8 mouse cellular contexts compared by ENCODE assay signal in the genomic region with DNA sequence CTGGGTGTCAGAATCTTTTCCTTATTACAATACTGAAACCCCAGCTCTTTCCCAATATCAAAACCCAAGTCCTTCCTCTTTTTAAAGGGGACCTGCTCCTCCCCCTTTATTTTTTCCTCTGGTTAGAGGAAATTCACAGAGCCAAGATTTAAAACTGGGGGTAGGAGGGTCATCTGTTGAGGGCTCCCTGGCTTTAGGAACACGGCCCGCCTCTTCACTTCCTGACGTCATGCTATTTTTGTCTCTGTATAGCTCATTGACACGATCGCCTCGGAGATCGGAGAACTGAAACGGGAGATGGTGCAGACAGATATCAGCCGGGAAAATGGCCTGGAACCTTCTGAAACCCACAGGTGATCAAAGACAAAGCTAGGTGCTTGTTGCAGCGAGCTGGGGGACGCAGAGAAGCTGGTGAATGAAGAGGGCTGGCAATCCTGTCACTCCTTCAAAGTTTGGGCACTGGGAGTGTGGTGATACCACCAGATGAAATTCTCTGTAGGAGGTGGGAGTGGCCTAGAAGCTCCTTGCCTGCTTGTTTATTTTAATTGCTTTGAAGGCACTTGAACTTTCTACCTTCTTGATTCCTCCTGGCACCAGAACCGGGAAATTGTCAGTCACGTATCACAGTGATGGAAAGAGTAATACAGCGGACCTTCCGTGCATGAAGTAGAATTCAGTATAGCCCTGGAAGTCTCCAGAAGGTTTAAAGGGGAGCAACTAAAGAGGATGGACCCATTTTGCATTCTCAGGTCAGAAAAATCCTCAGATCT.
DNase-seq lines count a peak whose midpoint lies in the region; ATAC-seq lines count a peak whose summit lies in the region.

No protein-coding gene starts in this region.

- no peaks in the 10 kb centered on the region for H3K9me3 ChIP-seq in heart, embryonic 10.5 days

- peak; percentile 13 to 32 for DNase-seq in left cerebral cortex, adult 9 months (ENCODE audit: low spot score in 2 of 2)
- DNase-seq in left cerebral cortex, postnatal 4 days, result no peak
- no peak for DNase-seq in heart, embryonic 10.5 days (ENCODE audit: low spot score)
- DNase-seq in kidney, postnatal 36 days, result peak; percentile 54 to 76
- no peak for DNase-seq in cerebellum, adult 18-20 months
- no peak for DNase-seq in testis, postnatal 10 days (ENCODE audit: low spot score)
- DNase-seq in Muller cell, postnatal 12 days (ENCODE audit: inconsistent ontology term), result no peak

- 61% methylated on average over 15 of the region's 15 CpGs for WGBS in heart, embryonic 10.5 days

- H3K27ac ChIP-seq in heart, embryonic 10.5 days, result no peak overlapping the region

- peaks cover 17% of the 10 kb centered on the region; the same call in 1 of the 2 replicates for H3K36me3 ChIP-seq in heart, embryonic 10.5 days

- H3K27me3 ChIP-seq in heart, embryonic 10.5 days (ENCODE audit: insufficient read depth, poor library complexity, severe bottlenecking), result no peaks in the 10 kb centered on the region

- peaks cover 33% of the 10 kb centered on the region for H3K4me1 ChIP-seq in heart, embryonic 10.5 days

- 0 out of 2 replicates have a peak overlapping the region, but pooled peaks have one; percentile 9 for H3K4me3 ChIP-seq in heart, embryonic 10.5 days

- intact Hi-C loops in left cerebral cortex, postnatal 4 days (cut with DNase I), result no loop called here

- ATAC-seq in neutrophil, adult 5-6 weeks (ENCODE audit: extremely low read depth, insufficient number of reproducible peaks, low FRiP score, poor library complexity, severe bottlenecking), result peak; percentile 70

Comparison
In these comparisons a context has a peak if more than half of its experiments do, and no peak if none do; other contexts are left out.
1. DNase-seq: peak in left cerebral cortex, adult 9 months (2 of 2) and kidney, postnatal 36 days (2 of 2); none in left cerebral cortex, postnatal 4 days (single experiment), heart, embryonic 10.5 days (single experiment), cerebellum, adult 18-20 months (0 of 2), testis, postnatal 10 days (single experiment) and Muller cell, postnatal 12 days (single experiment).